Mouse (Mus musculus) thymus, postnatal 4 days (tissue): ENCODE data around the gene Ccdc148.
A peak's percentile ranks its signal among the peaks of the same experiment; 100 is the strongest.

Experiments used
- DNase-seq: peaks from one replicate; pipeline ENCODE4 v3.0.0; 2021

The Ccdc148 gene

GRCm38 (mm10) chr2:59178960-59179359 is 18.5 kb upstream of the Ccdc148 start:
- DNase-seq = no peak

- DNase-seq = no peak
Observed at GRCm38 (mm10) chr2:59178191-59178590, 17.7 kb upstream of the Ccdc148 start.

- no peak for DNase-seq
Observed at GRCm38 (mm10) chr2:59175926-59176325, 15.4 kb upstream of the Ccdc148 start.

DNA sequence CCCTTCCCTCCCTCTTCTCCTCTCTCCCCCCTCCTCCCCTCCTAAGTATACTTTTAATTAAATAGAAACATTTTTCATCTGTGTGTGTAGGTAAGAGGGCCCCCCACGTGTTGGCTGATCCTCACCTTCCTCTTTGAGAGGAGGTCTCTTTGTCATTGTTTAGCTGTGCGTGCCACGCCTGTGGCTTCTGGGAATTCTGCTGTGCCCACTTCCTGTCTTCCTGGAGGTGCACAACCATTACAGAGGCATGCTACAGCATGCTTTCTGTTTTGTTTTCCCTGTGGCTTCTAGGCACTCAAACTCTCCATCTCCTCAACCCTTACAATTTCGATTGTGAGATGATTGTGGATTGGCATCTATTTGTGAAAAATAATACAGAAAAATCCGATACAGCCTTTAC is 11.1 kb upstream of the Ccdc148 start:
- DNase-seq = no peak

DNA sequence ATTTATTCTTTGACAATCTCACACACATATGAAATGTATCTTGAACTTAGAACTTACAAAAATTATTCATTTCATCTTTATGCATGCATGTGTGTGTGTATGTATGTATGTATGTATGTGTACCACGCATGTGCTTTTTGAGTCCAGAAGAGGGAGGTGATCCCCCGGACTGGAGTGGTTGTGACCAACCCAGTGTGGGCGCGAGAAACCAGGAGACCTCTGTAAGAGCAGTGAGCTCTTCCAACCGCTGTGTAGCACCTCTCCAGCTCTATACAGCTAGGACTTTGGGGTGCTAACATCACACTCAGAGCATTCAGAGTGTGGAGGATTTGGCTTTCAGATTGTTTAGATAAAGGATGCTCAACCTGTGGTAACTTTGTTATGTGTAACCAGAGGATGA is 10.1 kb upstream of the Ccdc148 start:
- DNase-seq = no peak

GRCm38 (mm10) chr2:59170208-59170589 is 9.7 kb upstream of the Ccdc148 start:
- DNase-seq = no peak

- no peak for DNase-seq
Observed at GRCm38 (mm10) chr2:59169572-59170207, 9.2 kb upstream of the Ccdc148 start.

GRCm38 (mm10) chr2:59167830-59168229 is 7.3 kb upstream of the Ccdc148 start:
- no peak for DNase-seq

DNA sequence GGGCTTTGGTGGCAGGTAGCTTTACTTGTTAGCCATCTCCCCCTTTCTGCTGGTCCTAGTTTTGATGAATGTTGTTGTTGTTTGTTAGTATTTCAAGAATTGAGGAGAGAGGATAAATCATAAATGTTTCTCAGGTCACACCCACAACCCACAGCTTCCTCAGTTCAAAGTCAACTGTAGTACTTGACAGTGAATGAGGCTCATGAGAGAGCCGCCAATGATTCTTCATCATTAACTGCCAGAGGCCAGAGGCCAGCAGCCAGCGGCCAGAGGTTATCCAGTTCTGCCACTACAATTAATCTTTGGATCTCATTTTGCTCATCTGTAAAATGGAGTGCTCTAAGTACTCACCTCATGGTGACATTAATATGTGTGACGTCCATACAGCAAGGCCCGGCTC is 6.5 kb upstream of the Ccdc148 start:
- DNase-seq = no peak

- DNase-seq = no peak
Observed at GRCm38 (mm10) chr2:59162285-59162600, 1.8 kb upstream of the Ccdc148 start.

DNA sequence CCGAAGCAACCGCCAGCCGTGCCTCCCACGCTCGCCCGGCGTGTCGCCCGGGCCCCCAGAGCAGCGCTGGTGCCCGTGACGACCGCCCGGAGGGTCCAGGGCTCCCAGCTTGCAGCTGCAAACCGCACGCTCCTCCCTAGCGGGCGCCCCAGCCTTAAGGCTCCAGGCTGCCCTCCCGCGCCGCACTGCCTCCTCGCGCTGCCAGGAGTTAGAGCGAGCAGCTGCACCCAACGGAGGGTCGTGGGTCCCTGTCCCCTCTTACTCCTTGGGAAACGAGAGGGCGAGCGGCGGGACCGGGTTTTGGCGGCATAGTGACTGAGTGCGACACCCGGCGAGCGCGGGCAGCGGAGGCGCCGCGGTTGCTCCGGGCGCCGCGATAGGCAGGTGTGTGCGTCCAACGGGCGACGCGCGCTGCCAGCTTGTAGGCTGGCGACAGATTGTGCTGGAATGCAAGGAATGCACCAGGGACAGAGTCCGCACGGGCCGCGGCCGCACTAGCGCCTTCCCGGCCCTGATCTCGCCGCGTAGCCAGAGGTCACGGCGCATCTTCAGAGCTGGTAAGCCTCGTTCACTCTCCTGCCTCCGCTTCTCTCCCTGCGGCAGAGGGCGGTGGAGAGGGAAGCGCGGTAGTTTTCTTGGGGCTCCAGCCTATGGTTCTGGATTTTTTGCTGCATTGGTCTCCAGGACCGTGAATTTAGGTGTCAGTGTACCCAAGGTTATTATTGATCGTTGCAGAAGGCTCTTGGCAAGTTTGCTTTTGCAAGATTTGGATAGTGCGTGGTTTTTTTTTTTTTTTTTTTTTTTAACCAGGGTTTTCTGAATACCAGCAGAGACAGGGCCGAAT is 1.2 kb upstream of the Ccdc148 start:
- peak; percentile 80 for DNase-seq

- peak; percentile 64 for DNase-seq
Observed at GRCm38 (mm10) chr2:59161021-59161440, 548 bp upstream of the Ccdc148 start.

GRCm38 (mm10) chr2:59159961-59160604 is 400 bp downstream of the Ccdc148 start:
- no peak for DNase-seq

DNA sequence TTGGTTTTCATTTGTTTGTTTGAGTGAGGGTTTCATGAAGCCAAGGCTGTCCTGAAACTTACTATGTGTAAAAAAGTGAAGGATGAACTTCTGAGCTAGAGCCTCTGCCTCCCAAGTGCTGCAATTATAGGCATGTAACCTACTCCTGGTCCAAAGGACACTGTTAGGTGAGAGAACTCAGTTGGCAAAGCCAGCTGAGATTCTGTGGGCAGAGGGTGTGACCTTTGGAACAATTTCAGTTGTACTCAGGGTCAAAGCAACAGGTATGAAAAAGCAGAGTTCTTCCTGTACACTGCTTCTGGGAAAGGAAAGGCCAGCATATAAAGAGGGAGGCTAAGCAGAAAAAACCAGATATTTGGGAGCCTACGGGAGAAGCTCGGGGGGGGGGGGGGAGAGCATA is 2.4 kb downstream of the Ccdc148 start:
- no peak for DNase-seq

GRCm38 (mm10) chr2:59155428-59155827 is 5.1 kb downstream of the Ccdc148 start:
- DNase-seq = no peak

DNA sequence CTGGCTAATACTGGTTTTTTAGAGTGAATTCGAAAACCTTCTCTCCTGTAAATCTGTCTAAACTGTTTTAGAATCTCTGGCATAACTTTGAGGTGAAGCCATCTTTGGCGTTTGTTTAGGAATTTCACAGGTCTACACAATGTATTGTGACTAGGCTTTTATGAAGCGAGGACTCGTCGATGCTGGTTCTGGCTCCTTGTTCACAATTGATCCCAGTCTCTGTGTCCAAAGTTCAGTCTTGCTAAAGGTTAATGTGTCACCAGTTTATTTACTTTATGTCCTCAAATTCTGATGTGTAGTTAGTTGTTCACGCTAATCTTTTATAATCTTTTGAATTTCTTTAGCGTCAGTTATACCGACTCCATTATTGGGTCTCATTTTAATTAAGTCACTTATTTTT is 29.4 kb downstream of the Ccdc148 start:
- DNase-seq = no peak

GRCm38 (mm10) chr2:59129821-59130220 is 30.7 kb downstream of the Ccdc148 start:
- no peak for DNase-seq

DNA sequence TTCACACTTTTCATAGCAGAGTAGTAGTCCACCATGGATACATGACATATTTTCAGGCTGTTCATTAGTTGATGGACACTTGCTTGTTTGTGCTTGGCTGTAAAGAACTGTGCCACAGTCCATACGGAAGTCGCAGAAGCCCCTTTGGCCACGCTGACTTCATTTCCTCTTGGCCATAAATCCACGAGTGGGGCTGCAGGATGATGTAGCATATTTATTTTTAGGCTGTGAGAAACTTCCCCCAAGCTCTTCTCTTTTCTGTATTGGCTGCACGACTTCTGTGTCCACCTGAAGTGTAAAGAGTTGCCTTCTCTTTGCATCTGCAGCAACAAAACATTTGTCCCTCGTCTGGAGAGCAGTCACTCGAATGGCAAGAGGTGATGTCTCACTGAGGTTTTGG is 31.5 kb downstream of the Ccdc148 start:
- DNase-seq = no peak

DNA sequence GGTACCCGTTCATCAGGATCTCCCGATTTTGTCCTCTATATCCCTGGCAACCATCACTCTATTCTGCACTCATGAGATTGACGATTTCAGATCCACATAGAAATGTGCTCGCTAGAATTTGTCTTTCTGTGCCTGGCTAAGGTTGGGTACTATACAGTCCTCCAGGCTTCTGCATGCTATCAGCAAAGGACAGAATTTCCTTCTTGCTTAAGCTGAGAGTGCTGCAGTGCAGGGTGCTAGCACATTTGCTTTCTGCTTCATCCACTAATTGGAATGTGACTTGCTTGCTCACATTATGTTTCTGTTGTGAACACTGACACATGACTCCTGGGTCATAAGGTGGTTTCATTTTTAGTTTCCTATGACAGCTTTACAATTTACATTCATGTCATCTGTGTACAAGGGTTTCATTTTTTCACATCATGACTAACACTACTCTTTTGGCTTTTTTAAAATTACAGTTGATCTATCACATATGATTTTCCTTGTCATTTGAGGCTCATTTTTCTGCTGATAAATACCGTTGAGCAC is 104.8 kb downstream of the Ccdc148 start:
- DNase-seq = no peak

DNA sequence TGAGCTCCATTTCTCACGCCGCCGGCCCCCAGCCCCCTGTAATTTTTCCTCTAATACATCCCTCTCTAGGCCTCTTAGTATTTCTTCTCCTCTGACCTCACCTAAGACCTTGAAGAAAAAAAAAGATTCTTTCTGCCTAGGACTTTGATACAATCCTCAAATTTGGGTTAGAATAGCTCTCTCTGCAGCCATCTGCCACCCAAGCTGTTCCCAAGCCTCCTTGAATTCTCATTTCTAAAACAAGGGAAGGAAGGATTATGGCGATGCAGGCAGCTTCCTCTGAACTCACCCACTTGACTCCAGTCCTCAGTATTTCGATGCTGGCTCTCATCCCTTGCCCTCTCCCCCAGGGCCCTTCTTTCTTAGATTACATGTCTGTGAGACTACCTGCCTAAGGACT is 106.1 kb downstream of the Ccdc148 start:
- DNase-seq = no peak

DNA sequence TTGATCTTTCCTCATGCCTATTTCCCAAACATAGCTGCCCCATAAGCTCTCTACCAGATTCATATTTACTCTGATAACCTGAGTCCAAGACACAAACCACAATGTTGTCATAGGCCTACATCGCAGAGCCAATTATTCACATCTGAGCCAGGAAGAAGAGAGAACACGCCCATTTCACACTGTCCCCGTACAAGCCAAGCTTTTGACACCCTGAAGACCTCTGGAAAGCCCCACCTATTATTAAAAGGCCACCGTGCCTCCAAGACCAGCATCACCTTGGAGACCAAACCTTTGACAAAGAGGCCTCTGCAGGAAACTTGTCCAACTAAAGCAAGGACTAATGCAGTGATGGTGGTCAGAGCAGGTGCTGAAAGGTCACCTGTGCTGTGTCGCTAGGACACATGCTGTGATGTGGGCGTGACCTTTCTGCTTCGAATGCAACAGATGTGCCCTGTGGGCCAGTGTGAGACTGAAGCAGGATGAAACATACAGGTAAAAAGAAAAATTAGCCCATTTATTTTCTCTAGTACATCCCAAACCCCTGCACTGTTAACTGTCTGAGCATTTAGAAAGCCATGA is 106.9 kb downstream of the Ccdc148 start:
- DNase-seq = no peak

DNA sequence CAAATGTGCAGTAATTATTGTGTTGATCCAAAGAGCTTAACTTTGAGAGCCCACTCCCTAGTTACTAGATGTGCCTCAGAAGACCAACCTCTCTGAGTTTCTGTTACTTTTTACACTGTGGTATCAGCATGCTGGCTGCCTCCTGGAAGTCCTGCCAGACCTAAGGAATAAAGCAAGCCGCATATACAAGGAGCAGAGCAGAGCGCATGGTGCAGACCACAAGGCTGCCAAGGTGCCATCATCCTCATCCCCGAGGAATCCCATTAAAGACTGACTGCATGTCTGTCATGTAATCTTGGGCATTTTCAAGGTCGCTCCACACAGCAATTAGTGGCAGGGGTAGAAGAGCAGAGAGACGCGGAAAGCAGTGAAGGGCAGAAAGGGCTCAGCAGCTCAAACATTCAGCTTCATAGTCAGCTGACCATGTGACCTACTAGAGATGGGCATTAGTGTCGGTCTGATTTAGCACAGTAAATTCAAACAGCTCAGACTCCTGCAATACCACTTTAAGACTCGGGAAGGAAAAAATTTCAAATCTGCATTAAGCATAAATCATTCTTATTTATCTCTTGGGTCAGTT is 110.1 kb downstream of the Ccdc148 start:
- no peak for DNase-seq

GRCm38 (mm10) chr2:59049686-59050085 is 110.8 kb downstream of the Ccdc148 start:
- DNase-seq = no peak
